Mouse (Mus musculus) G1E (cell line): ENCODE results near the gene Plekha7. TPM values are rescaled to one million over a fixed set of nuclear protein-coding genes. Genes with fewer than 3 reads are reported as not detected.

ENCODE experiments used
- ATAC-seq: 2 replicates; pipeline ENCODE4 v1.8.0; 2016; ENCODE audit warnings: mild to moderate bottlenecking; ENCODE audit not compliant: insufficient number of reproducible peaks, poor library complexity, low FRiP score, severe bottlenecking; ENCODE audit errors: extremely low read depth
- DNase-seq: peaks from one replicate; pipeline ENCODE4 v3.0.0; 2012; ENCODE audit warnings: low spot score
- H3K27me3 ChIP-seq: 2 replicates; pipeline ENCODE4 v1.6.1; 2012; ENCODE audit warnings: mild to moderate bottlenecking, low read length, inconsistent platforms; ENCODE audit not compliant: insufficient read depth
- H3K36me3 ChIP-seq: replicated peaks from 2 replicates; pipeline ENCODE3; 2012; ENCODE audit warnings: mild to moderate bottlenecking, inconsistent platforms
- H3K4me1 ChIP-seq: 2 replicates; pipeline ENCODE4 v1.6.1; 2012; ENCODE audit warnings: low read depth, low read length, inconsistent platforms, mixed read lengths; ENCODE audit not compliant: insufficient read depth
- H3K4me3 ChIP-seq: 2 replicates; pipeline ENCODE4 v1.5.1; 2012; ENCODE audit warnings: low read depth, mild to moderate bottlenecking, inconsistent platforms, low read length, moderate library complexity, mixed read lengths
- H3K9me3 ChIP-seq: replicated peaks from 2 replicates; pipeline ENCODE4 v1.6.1; 2012; ENCODE audit warnings: inconsistent platforms
- CTCF ChIP-seq: IDR thresholded peaks from 2 replicates; pipeline ENCODE4 v1.5.1; 2012; ENCODE audit warnings: low read depth, low read length, inconsistent platforms, mixed read lengths
- GATA1 ChIP-seq: IDR thresholded peaks from 2 replicates; pipeline ENCODE4 v1.6.1; 2012; ENCODE audit warnings: borderline replicate concordance, low read length, inconsistent platforms, mixed read lengths
- GATA2 ChIP-seq: IDR thresholded peaks from 2 replicates; pipeline ENCODE4 v1.6.1; 2012; ENCODE audit warnings: low read depth, low read length, inconsistent platforms, borderline replicate concordance
- POLR2AphosphoS5 ChIP-seq: IDR thresholded peaks from 2 replicates; pipeline ENCODE4 v1.6.1; 2012; ENCODE audit warnings: low read depth, low read length, inconsistent platforms; ENCODE audit not compliant: insufficient replicate concordance
- TAL1 ChIP-seq: conservative IDR thresholded peaks from 2 replicates; pipeline ENCODE4 v1.6.1; 2012; ENCODE audit warnings: low read depth, low read length, inconsistent platforms, mixed read lengths
- polyA plus RNA-seq: library from polyadenylated mRNA; stranded (reverse); fragments of >175 nt; gene quantifications from 2 replicates; pipeline ENCODE4 v1.2.3, GENCODE M21; 2012
- total RNA-seq, 2 experiments: library from RNA; stranded (forward) in 1 of 2; stranded (reverse) in 1 of 2; fragments of 200-1000 nt in 1 of 2; fragments of >200 nt in 1 of 2; fragmentation: Nextera tagmentation in 1 of 2; gene quantifications; 2 replicates each; pipeline ENCODE4 v1.2.3; 2014 to 2017

Plekha7 gene
- total and polyA plus RNA-seq, 3 experiments, result 10.1 to 33.4 (median 18.5) TPM

GRCm38 (mm10) chr7:116222288-116223009 is 85.7 kb downstream of the Plekha7 start:
- no peaks in the 10 kb centered on the region for H3K9me3 ChIP-seq
- peaks cover 7% of the 10 kb centered on the region for H3K36me3 ChIP-seq
- no peaks in the 10 kb centered on the region for H3K27me3 ChIP-seq
- no peak overlapping the region for H3K4me3 ChIP-seq
- peaks cover 5% of the 10 kb centered on the region for H3K4me1 ChIP-seq
- no peak for ATAC-seq
- DNase-seq, result no peak
- no peak for TF ChIP-seq TAL1
- TF ChIP-seq GATA1, result no peak
- no peak for TF ChIP-seq GATA2
- TF ChIP-seq POLR2AphosphoS5, result no peak
- TF ChIP-seq CTCF, result no peak

DNA sequence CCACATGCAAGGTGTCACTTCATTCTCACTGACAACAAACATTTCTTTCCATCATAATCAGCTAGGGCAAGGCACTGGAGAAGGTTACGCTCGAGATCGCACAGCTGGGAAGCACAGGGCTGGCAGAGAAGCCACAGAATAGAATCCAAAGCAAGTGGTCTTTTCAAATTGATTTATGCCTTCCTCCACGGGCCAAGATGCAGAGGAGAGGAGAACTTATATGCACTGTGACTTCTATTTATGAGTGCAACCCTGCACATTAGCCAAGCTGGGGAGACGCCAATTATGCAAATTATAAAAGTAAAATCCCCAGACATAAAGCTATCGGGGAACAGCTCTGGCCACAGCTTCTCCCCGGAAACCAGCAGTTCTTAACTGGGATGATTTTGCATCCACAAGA is 86.3 kb downstream of the Plekha7 start:
- no peak for DNase-seq
- TF ChIP-seq GATA1, result no peak
- no peak for TF ChIP-seq TAL1
- no peak for TF ChIP-seq GATA2
- TF ChIP-seq POLR2AphosphoS5, result no peak
- TF ChIP-seq CTCF, result no peak
- Histone ChIP-seq H3K4me3 (no peak overlapping the region), H3K27me3 (no peaks in the 10 kb centered on the region), H3K9me3 (no peaks in the 10 kb centered on the region), H3K36me3 (peaks cover 5% of the 10 kb centered on the region), H3K4me1 (peaks cover 5% of the 10 kb centered on the region)
- ATAC-seq, result no peak

DNA sequence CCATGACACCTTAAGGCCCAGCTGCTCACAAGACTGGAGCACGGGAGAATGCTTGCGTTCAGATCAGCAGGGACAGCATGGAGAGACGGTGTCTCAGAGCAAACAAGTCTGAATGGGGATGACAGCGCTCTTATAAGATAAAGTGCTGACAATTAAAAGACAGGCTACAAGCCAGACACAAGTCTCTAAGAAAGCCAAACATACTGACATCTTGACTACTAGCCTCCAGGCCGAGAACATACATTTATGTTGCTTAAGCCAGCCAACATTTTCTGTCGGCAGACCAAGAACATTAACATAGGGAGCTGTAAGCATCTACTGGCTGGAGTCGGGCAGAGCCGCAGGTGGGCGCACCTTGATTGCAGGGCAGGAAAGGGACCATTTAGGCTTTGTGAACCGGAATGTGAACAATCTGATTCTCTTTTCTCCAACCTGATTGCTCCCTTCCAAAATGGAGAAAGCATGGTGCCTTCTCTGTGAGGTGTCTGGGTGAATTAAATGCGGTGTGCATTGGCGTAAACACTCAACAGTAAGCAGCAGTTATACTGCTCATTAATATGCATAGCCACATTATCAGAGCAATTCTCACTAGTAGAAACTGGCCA is 88.0 kb downstream of the Plekha7 start:
- ATAC-seq, result no peak
- no peak overlapping the region for H3K4me3 ChIP-seq
- no peaks in the 10 kb centered on the region for H3K9me3 ChIP-seq
- H3K27me3 ChIP-seq, result no peaks in the 10 kb centered on the region
- TF ChIP-seq GATA1 (no peak), GATA2 (no peak), CTCF (no peak), TAL1 (no peak), POLR2AphosphoS5 (no peak)
- H3K4me1 ChIP-seq, result peaks cover 6% of the 10 kb centered on the region
- DNase-seq, result no peak
- peaks cover 5% of the 10 kb centered on the region for H3K36me3 ChIP-seq

GRCm38 (mm10) chr7:116217747-116218146 is 90.4 kb downstream of the Plekha7 start:
- DNase-seq, result no peak
- Histone ChIP-seq H3K9me3 (no peaks in the 10 kb centered on the region), H3K4me1 (peaks cover 5% of the 10 kb centered on the region), H3K36me3 (peaks cover 5% of the 10 kb centered on the region), H3K4me3 (no peak overlapping the region), H3K27me3 (no peaks in the 10 kb centered on the region)
- no peak for TF ChIP-seq TAL1
- no peak for TF ChIP-seq GATA2
- TF ChIP-seq POLR2AphosphoS5, result no peak
- TF ChIP-seq CTCF, result no peak
- TF ChIP-seq GATA1, result no peak
- ATAC-seq, result no peak

GRCm38 (mm10) chr7:116211904-116212303 is 96.3 kb downstream of the Plekha7 start:
- Histone ChIP-seq H3K36me3 (peaks cover 4% of the 10 kb centered on the region), H3K4me3 (no peak overlapping the region), H3K27me3 (no peaks in the 10 kb centered on the region), H3K4me1 (peaks cover 3% of the 10 kb centered on the region; the same call in 1 of the 2 replicates), H3K9me3 (no peaks in the 10 kb centered on the region)
- TF ChIP-seq TAL1 (no peak), POLR2AphosphoS5 (no peak), GATA1 (no peak)
- DNase-seq, result no peak
- ATAC-seq, result no peak

- Histone ChIP-seq H3K36me3 (peaks cover 4% of the 10 kb centered on the region), H3K9me3 (no peaks in the 10 kb centered on the region), H3K27me3 (no peaks in the 10 kb centered on the region), H3K4me3 (no peak overlapping the region), H3K4me1 (no peaks in the 10 kb centered on the region; the same call in 1 of the 2 replicates)
- TF ChIP-seq GATA2, result no peak
- no peak for DNase-seq
- ATAC-seq, result no peak
Observed at GRCm38 (mm10) chr7:116209926-116210631, 98.1 kb downstream of the Plekha7 start.
